Mouse (Mus musculus): ENCODE measurements at regions not wholly inside any gene's neighbourhood (a gene's known extent, or its start where the extent isn't known, plus 50 kb on each side); places are given as distances from the start of the nearest gene placed in this dataset.

DNA sequence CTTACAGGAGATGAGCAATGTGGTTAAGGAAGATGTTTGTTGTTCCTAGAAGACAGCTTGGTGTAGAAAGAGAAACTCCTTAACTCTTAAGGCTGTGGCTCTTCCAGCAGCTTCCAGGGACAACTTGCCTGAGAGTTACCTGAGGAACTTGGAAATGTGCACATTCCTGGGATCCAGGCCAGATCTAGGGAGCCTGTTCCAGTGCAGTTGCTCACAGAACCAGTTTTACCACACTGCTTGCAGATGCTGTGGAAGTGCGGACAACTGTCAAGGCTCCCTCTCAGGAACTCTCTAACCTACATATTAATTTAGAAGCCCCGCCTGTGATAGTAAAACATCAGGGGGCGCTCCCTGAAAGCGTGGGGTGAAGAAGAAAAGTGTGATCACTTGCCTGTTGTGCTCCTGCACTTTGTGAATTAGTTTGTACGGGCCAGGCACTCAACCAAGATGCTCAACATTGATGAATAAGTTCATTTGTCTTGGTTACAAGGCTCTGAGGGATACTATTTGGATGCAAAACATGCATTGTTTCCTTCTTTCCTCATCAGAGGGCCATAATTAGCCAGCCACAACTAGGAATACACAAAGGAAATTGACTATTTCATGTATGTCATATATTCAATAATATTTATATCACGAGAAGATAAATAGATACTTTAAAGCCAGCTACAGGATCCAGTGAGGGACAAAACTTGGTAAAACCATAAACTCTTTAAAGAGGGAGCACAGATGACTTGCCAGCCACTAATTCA lies 357.1 kb upstream of the Adgrl2 start:
- H3K9me3 ChIP-seq (replicated peaks) = no peaks in the 10 kb centered on the region
- 0 out of 2 replicates have a peak, but pooled peaks cover 6% of the 10 kb centered on the region for H3K4me1 ChIP-seq
- H3K4me2 ChIP-seq = no peak overlapping the region
- ATAC-seq (replicated peaks; ENCODE audit: low FRiP score) = no peak
- WGBS = 57% methylated on average over 6 of the region's 6 CpGs
- H3K4me3 ChIP-seq (replicated peaks) = no peak overlapping the region
- no peak overlapping the region for H3K27ac ChIP-seq
- H3K27me3 ChIP-seq = no peaks in the 10 kb centered on the region
- H3K9ac ChIP-seq = no peak overlapping the region
- H3K36me3 ChIP-seq = no peaks in the 10 kb centered on the region

DNA sequence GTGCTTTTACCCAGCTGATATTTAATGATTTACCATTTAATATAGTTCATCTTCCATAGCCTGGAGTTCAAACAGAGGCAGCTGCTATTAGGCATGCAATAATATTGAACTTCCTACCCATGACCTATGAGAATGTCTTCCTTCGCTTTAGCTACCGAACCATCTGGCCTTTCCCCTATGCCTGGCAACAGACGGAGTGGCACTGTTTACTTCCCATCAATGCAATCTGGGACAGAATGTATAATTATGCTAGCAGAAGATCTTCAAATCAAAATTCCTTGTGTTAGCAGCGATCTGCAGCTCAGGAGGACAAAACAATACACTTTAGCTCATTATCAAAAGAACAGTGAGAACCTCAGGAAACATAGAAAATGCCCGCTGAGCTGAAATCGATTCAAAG lies 352.2 kb upstream of the Adgrl2 start:
- no peaks in the 10 kb centered on the region for H3K4me1 ChIP-seq
- 91% methylated on average over 6 of the region's 6 CpGs for WGBS
- H3K36me3 ChIP-seq = no peaks in the 10 kb centered on the region
- no peak overlapping the region for H3K9ac ChIP-seq
- no peak overlapping the region for H3K27ac ChIP-seq
- no peak overlapping the region for H3K4me3 ChIP-seq (replicated peaks)
- H3K4me2 ChIP-seq = no peak overlapping the region
- no peaks in the 10 kb centered on the region for H3K27me3 ChIP-seq
- no peaks in the 10 kb centered on the region for H3K9me3 ChIP-seq (replicated peaks)
- ATAC-seq (replicated peaks; ENCODE audit: low FRiP score) = no peak

DNA sequence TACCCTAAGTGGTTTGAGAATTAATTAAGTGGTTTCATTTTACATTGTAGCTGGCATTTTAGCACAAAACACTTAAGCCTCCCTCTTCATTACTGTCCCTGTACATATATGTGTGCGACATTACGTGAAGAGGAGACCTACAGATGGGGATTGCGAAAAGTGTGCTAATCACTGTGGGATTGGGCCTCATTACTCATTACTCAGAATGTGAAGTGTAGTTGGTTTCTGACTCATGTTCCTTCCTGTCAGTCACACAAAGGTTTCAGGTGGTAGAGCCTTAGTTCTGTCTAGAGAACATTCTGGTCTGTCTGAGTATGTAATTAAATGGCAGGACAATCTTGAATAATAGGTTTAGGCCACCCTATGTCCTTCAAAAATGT lies 349.0 kb upstream of the Adgrl2 start:
- Histone ChIP-seq H3K27me3 (no peaks in the 10 kb centered on the region), H3K27ac (no peak overlapping the region), H3K4me3 (replicated peaks) (no peak overlapping the region), H3K4me2 (no peak overlapping the region), H3K4me1 (0 out of 2 replicates have a peak, but pooled peaks cover 5% of the 10 kb centered on the region), H3K9ac (no peak overlapping the region), H3K36me3 (no peaks in the 10 kb centered on the region), H3K9me3 (replicated peaks) (no peaks in the 10 kb centered on the region)
- ATAC-seq (replicated peaks; ENCODE audit: low FRiP score) = no peak
- 91% methylated on average over 3 of the region's 3 CpGs for WGBS

DNA sequence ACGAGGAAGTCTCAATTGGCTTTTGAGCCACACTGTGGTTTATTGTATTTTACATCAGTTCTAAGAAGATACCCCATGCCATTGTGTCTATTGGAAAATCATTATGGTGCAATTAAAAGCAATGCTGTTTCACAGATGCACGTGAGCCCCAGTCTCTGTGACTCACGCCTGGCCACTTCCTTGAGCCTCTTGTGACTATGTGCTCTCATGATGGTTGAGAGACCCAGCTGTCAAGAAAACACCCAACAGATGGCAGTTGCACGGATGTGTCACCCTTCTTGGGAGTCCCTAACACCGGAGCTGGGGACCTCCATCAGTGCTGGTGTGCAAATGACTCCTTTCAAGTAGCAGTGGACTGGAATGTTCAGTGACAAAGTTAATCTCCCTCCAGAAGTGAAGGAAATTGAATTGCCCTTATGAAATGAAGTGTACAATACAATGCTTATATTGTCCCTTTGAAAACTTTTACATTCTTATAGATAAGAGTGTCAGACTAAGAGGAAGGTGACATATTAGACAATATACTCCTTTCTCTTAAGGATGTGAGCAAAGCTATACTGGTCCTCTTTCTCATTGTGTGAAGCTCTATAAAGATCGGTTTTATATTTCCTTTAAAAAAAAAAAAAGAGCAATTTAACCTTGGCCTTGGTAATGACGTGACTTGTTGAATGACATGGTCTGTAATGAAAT lies 348.5 kb upstream of the Adgrl2 start:
- Histone ChIP-seq H3K4me3 (replicated peaks) (no peak overlapping the region), H3K27me3 (no peaks in the 10 kb centered on the region), H3K27ac (no peak overlapping the region), H3K36me3 (no peaks in the 10 kb centered on the region), H3K9ac (no peak overlapping the region), H3K4me1 (0 out of 2 replicates have a peak, but pooled peaks cover 5% of the 10 kb centered on the region), H3K4me2 (no peak overlapping the region), H3K9me3 (replicated peaks) (no peaks in the 10 kb centered on the region)
- ATAC-seq (replicated peaks; ENCODE audit: low FRiP score) = no peak
- WGBS = 63% methylated on average over 7 of the region's 7 CpGs

DNA sequence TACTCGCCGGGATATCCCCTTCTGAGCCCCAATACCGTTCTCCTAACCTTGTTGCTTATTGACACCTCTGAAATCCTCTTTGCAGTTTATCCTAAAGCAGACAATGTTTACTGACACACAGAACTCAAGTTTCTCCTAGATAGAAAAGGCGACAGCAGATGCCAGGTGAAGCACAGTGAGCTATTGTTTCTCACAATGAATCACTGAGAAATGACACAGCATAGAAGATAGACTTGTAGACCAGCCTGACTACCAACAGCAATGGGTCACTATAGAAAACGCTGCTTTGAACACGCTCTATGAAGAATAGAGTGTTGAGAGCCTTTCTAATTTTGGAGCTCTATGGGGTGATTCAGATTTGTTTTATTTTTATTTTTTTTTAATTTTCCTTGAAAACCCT lies 344.9 kb upstream of the Adgrl2 start:
- H3K36me3 ChIP-seq = no peaks in the 10 kb centered on the region
- WGBS = 79% methylated on average over 6 of the region's 6 CpGs
- H3K4me2 ChIP-seq = no peak overlapping the region
- H3K4me1 ChIP-seq = peaks cover 13% of the 10 kb centered on the region
- H3K4me3 ChIP-seq (replicated peaks) = no peak overlapping the region
- no peaks in the 10 kb centered on the region for H3K9me3 ChIP-seq (replicated peaks)
- H3K9ac ChIP-seq = no peak overlapping the region
- ATAC-seq (replicated peaks; ENCODE audit: low FRiP score) = no peak
- no peak overlapping the region for H3K27ac ChIP-seq
- H3K27me3 ChIP-seq = no peaks in the 10 kb centered on the region

DNA sequence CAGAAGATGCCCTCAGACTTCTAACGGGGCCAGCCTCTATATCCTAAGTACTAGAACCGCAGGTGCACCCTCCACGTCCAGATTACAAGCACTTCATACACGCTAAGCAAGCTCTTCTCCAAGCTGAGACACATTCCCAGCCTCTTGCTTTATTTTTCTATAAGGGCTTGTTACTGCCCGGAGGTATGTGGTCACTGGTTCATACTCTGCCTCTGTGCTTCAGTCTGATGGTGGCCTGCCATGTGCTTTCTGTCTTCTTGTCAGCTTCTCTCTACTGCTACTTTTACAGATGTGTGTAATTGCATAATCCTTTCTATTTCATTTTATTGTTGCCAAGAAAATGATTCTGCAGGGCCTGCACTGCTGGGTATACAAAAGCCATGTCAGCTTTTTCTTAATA lies 343.3 kb upstream of the Adgrl2 start:
- ATAC-seq (replicated peaks; ENCODE audit: low FRiP score) = no peak
- H3K9me3 ChIP-seq (replicated peaks) = no peaks in the 10 kb centered on the region
- H3K36me3 ChIP-seq = no peaks in the 10 kb centered on the region
- WGBS = 86% methylated on average over 5 of the region's 5 CpGs
- H3K4me3 ChIP-seq (replicated peaks) = no peak overlapping the region
- peaks cover 13% of the 10 kb centered on the region for H3K4me1 ChIP-seq
- H3K27me3 ChIP-seq = no peaks in the 10 kb centered on the region
- no peak overlapping the region for H3K27ac ChIP-seq
- H3K9ac ChIP-seq = no peak overlapping the region
- no peak overlapping the region for H3K4me2 ChIP-seq

DNA sequence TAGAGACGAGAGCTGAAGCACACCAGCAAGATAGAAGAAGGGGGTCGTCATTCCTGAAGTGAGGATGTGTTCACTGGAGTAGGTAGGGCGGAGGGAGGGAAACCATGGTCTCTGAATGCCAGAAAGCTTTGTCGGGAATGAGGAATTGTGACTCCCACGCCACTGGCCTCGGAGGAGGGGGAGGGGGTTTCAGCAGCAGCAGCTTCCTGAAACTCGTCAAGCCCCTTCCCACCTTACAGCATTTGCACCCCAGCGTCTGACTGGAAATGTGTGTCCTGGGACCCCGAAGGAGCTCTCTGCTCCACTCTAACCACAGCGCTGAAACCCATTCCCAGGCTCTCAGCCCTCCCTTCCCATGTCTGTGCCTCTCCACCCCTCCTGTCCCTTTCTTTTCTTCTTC lies 342.8 kb upstream of the Adgrl2 start:
- Histone ChIP-seq H3K36me3 (no peaks in the 10 kb centered on the region), H3K27me3 (no peaks in the 10 kb centered on the region), H3K9me3 (replicated peaks) (no peaks in the 10 kb centered on the region), H3K4me1 (peaks cover 13% of the 10 kb centered on the region), H3K9ac (no peak overlapping the region), H3K4me3 (replicated peaks) (no peak overlapping the region), H3K4me2 (no peak overlapping the region), H3K27ac (no peak overlapping the region)
- ATAC-seq (replicated peaks; ENCODE audit: low FRiP score) = 0 out of 2 replicates have a peak, but pooled peaks have one; percentile 18
- whole genome bisulfite sequencing = 39% methylated on average over 10 of the region's 10 CpGs

DNA sequence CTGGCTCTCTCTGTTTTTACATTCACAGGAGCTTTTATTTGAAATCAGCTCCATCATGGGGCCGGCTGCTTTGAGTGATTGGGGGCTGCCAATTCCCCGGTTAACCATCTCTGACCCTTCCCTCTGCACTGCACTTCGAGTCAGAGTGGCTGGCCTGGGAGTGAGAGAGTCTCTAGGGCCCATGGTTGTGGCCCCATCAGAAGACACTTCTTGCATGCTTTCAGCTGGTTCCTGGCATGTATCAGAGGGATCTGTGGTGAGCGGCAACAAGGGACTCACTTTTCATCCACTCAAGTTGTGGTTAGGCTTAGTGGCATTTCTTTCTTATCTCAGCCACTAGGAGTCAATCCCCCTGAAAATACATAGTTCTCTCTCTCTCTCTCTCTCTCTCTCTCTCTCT lies 341.8 kb upstream of the Adgrl2 start:
- no peaks in the 10 kb centered on the region for H3K27me3 ChIP-seq
- H3K4me3 ChIP-seq (replicated peaks) = no peak overlapping the region
- H3K4me1 ChIP-seq = peaks cover 13% of the 10 kb centered on the region
- H3K9ac ChIP-seq = no peak overlapping the region
- ATAC-seq (replicated peaks; ENCODE audit: low FRiP score) = no peak
- H3K36me3 ChIP-seq = no peaks in the 10 kb centered on the region
- no peaks in the 10 kb centered on the region for H3K9me3 ChIP-seq (replicated peaks)
- WGBS = 38% methylated on average over 4 of the region's 4 CpGs
- no peak overlapping the region for H3K4me2 ChIP-seq
- no peak overlapping the region for H3K27ac ChIP-seq

DNA sequence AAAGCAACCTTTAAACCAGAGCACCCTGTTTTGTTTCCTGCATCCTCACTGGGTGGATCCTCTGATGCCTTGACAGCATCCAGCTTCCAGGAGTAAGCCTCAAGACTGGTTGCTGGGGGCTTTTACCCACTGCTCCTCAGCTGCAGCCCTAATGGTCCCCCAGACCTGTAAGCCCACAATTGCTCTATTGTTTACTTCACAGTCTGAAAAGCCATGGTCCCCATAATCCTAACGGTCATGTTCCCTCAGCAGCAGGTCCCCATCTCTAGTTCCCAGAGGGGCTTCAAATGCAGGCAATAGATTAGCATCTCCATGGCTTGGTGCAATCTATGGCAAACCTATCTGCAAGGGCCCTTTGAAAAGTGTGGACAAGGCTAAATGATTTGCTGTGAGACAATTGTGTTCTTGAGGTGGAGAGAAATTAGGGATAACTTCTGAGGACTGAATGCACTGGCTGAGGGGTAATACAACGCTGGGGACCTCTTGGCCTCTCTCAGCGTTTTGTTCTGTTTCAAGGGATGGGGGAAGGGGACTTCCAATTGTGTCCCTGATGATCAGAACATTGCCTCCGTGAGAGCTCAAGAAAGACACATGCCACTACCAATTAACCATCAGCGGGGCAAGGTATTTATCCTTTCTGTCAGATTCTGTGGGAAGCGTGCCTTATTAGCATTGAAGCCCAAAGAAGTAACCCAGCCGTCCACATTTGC lies 341.1 kb upstream of the Adgrl2 start:
- Histone ChIP-seq H3K4me2 (no peak overlapping the region), H3K4me1 (peaks cover 13% of the 10 kb centered on the region), H3K27me3 (no peaks in the 10 kb centered on the region), H3K27ac (no peak overlapping the region), H3K9ac (no peak overlapping the region), H3K4me3 (replicated peaks) (no peak overlapping the region), H3K36me3 (no peaks in the 10 kb centered on the region), H3K9me3 (replicated peaks) (no peaks in the 10 kb centered on the region)
- no peak for ATAC-seq (replicated peaks; ENCODE audit: low FRiP score)
- WGBS = 54% methylated on average over 7 of the region's 7 CpGs

DNA sequence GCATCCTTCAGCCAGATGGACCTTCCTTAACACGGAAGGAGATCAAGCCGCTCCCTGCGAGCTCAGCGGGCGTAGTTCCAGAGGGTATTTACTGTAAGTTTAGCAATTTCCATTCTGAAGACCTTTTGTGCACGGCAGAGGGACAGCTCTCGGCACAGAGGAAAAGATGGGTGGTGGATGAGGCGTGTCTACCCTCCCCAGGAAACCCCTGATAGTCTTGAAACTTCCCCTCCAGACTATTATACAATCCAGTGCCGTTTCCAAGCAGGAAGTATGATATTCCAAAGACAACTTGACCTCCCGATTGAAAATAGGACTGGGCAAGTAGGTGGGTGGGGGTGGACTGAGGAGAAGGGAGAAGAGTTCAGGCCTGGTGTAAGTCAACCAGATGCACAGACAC lies 340.4 kb upstream of the Adgrl2 start:
- no peaks in the 10 kb centered on the region for H3K36me3 ChIP-seq
- no peak overlapping the region for H3K9ac ChIP-seq
- no peak overlapping the region for H3K4me2 ChIP-seq
- no peak overlapping the region for H3K27ac ChIP-seq
- H3K4me3 ChIP-seq (replicated peaks) = no peak overlapping the region
- peaks cover 13% of the 10 kb centered on the region for H3K4me1 ChIP-seq
- WGBS = 65% methylated on average over 10 of the region's 10 CpGs
- H3K27me3 ChIP-seq = no peaks in the 10 kb centered on the region
- ATAC-seq (replicated peaks; ENCODE audit: low FRiP score) = peak; percentile 50; the same call in 1 of the 2 replicates
- no peaks in the 10 kb centered on the region for H3K9me3 ChIP-seq (replicated peaks)

DNA sequence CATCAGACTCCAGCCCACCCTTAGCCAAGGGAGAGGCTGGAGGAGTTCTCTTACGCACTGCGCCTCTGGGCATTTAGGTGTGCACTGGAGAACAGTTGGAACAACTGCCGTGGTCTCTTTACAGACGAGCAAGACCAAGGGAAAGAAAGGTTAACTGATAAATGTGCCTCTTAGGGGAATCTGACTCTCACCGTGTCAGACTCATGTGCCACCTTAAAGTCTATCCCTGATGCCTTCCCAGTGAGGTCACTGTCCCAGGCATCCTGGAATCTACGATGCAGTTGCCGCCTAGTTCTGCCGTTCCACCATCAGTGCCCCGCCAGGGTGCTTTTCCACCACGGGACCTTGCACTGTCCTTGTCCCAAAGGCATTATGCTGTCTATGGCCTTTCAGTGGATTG lies 339.7 kb upstream of the Adgrl2 start:
- H3K27ac ChIP-seq = no peak overlapping the region
- H3K4me3 ChIP-seq (replicated peaks) = no peak overlapping the region
- 87% methylated on average over 10 of the region's 10 CpGs for WGBS
- peaks cover 13% of the 10 kb centered on the region for H3K4me1 ChIP-seq
- H3K36me3 ChIP-seq = no peaks in the 10 kb centered on the region
- no peak overlapping the region for H3K9ac ChIP-seq
- H3K9me3 ChIP-seq (replicated peaks) = no peaks in the 10 kb centered on the region
- H3K27me3 ChIP-seq = no peaks in the 10 kb centered on the region
- ATAC-seq (replicated peaks; ENCODE audit: low FRiP score) = no peak
- no peak overlapping the region for H3K4me2 ChIP-seq

DNA sequence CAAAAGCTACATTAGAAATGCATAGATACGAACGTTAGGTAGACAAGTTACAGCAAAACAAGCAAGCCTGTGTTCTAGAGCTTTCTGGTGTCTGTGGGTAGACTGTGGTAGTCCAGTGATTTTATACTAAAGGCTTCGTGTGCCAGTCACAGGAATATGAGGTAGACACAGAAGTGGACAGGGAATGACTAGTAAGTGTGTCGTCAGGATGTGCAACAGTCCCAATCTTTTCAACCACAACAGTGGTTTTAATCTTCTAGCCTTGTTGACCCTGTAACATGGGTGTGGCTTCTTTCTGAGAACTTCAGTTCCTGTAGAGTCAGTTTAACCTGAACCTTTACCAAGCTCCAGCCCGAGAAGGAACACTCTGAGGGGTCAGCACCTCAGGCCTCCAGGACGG lies 339.3 kb upstream of the Adgrl2 start:
- 83% methylated on average over 6 of the region's 6 CpGs for WGBS
- Histone ChIP-seq H3K9ac (no peak overlapping the region), H3K9me3 (replicated peaks) (no peaks in the 10 kb centered on the region), H3K27me3 (no peaks in the 10 kb centered on the region), H3K4me2 (no peak overlapping the region), H3K4me1 (peaks cover 10% of the 10 kb centered on the region), H3K27ac (no peak overlapping the region), H3K36me3 (no peaks in the 10 kb centered on the region), H3K4me3 (replicated peaks) (no peak overlapping the region)
- no peak for ATAC-seq (replicated peaks; ENCODE audit: low FRiP score)

Measured in kidney, embryonic 15.5 days (tissue).